Comparison of ENCODE assay signal across 8 mouse cellular contexts in genomic region chr14:30825476-30826131, GRCm38 (mm10). TPM values are rescaled to one million over a fixed set of nuclear protein-coding genes. Genes with fewer than 3 reads are reported as not detected.
DNase-seq lines count a peak whose midpoint lies in the region; ATAC-seq and TF ChIP-seq lines count a peak whose summit lies in the region.

Gene Tmem110, plus strand, starts transcription at chr14:30825590.

- DNase-seq in CD4-positive, CD25-positive, alpha-beta regulatory T cell, adult 2 months (ENCODE audit: low read depth, low spot score) = peak; percentile 90
- DNase-seq in fibroblast of lung, adult 2 months (ENCODE audit: low read depth) = peak; percentile 34
- DNase-seq in kidney, postnatal 25 days = peak; percentile 93 to 95
- DNase-seq in liver, embryonic 14.5 days (ENCODE audit: low read depth in 3 of 3, low spot score in 3 of 3) = peak; percentile 62 to 67 (median 66)
- peak; percentile 86 for DNase-seq in neural tube, embryonic 11.5 days (ENCODE audit: low spot score)
- peak; percentile 96 for DNase-seq in stomach, postnatal 0 days (ENCODE audit: low spot score)

- H3K4me3 ChIP-seq in brown adipose tissue, adult 24 weeks (ENCODE audit: insufficient read depth, low read depth, low read length) = peak within 1 kb of the TSS; percentile 66
- H3K4me3 ChIP-seq in heart, embryonic 14.5 days (ENCODE audit: control insufficient read depth in 1 of 2, insufficient read depth in 1 of 2, low read depth in 1 of 2, low read length in 2 of 2) = peak within 1 kb of the TSS; percentile 90
- H3K4me3 ChIP-seq in liver, embryonic 14.5 days (ENCODE audit: insufficient read depth in 1 of 2, low read depth in 2 of 2, low read length in 2 of 2) = peak within 1 kb of the TSS; percentile 81 to 85
- H3K4me3 ChIP-seq in neural tube, embryonic 11.5 days (ENCODE audit: low read depth, low read length) = peak within 1 kb of the TSS; percentile 82
- H3K4me3 ChIP-seq in stomach, postnatal 0 days (ENCODE audit: low read depth, low read length) = peak within 1 kb of the TSS; percentile 87

- peak within 1 kb of the TSS; percentile 87 for H3K4me2 ChIP-seq in heart, embryonic 14.5 days (ENCODE audit: low read length)
- peak within 1 kb of the TSS; percentile 81 for H3K4me2 ChIP-seq in liver, embryonic 14.5 days (ENCODE audit: low read depth)
- H3K4me2 ChIP-seq in neural tube, embryonic 11.5 days (ENCODE audit: low read depth) = peak within 1 kb of the TSS; percentile 78
- H3K4me2 ChIP-seq in stomach, postnatal 0 days (replicated peaks; ENCODE audit: low read depth) = peak within 1 kb of the TSS; percentile 80

- H3K4me1 ChIP-seq in brown adipose tissue, adult 24 weeks (ENCODE audit: control insufficient read depth, insufficient read depth, insufficient read length, low read length) = peaks cover 27% of the 10 kb centered on the region
- H3K4me1 ChIP-seq in heart, embryonic 14.5 days (ENCODE audit: control insufficient read depth in 2 of 2, insufficient read depth in 2 of 2, low read length in 2 of 2) = peaks cover 21 to 38% of the 10 kb centered on the region in 2 experiments
- H3K4me1 ChIP-seq in liver, embryonic 14.5 days (replicated peaks; ENCODE audit: control insufficient read depth in 2 of 2, insufficient read depth in 2 of 2, low read length in 1 of 2) = peaks cover 29 to 45% of the 10 kb centered on the region in 2 experiments
- H3K4me1 ChIP-seq in neural tube, embryonic 11.5 days (ENCODE audit: control insufficient read depth, insufficient read depth, low read length) = peaks cover 17% of the 10 kb centered on the region
- peaks cover 6% of the 10 kb centered on the region; the same call in 1 of the 2 replicates for H3K4me1 ChIP-seq in stomach, postnatal 0 days (replicated peaks; ENCODE audit: control insufficient read depth, insufficient read depth)

- WGBS in heart, embryonic 14.5 days = under 1% methylated on average over 57 of the region's 68 CpGs
- under 1% methylated on average over 66 of the region's 68 CpGs for WGBS in liver, embryonic 14.5 days (ENCODE audit: insufficient replicate concordance)
- WGBS in neural tube, embryonic 11.5 days = under 1% methylated on average over 59 of the region's 68 CpGs
- 1% methylated on average over 52 of the region's 68 CpGs for WGBS in stomach, postnatal 0 days

- H3K9ac ChIP-seq in heart, embryonic 14.5 days (ENCODE audit: low read length) = peak within 1 kb of the TSS; percentile 85
- peak within 1 kb of the TSS; percentile 78 for H3K9ac ChIP-seq in liver, embryonic 14.5 days (replicated peaks)
- peak within 1 kb of the TSS; percentile 91 for H3K9ac ChIP-seq in neural tube, embryonic 11.5 days (ENCODE audit: low read length)
- H3K9ac ChIP-seq in stomach, postnatal 0 days (ENCODE audit: low read length) = peak within 1 kb of the TSS; percentile 83

- no peaks in the 10 kb centered on the region for H3K36me3 ChIP-seq in heart, embryonic 14.5 days (ENCODE audit: control insufficient read depth, insufficient read depth, low read length)
- H3K36me3 ChIP-seq in liver, embryonic 14.5 days (replicated peaks; ENCODE audit: control insufficient read depth, insufficient read depth, low read depth) = no peaks in the 10 kb centered on the region
- no peaks in the 10 kb centered on the region for H3K36me3 ChIP-seq in neural tube, embryonic 11.5 days (ENCODE audit: control insufficient read depth, insufficient read depth, low read length)
- no peaks in the 10 kb centered on the region for H3K36me3 ChIP-seq in stomach, postnatal 0 days (ENCODE audit: control insufficient read depth, insufficient read depth, low read length)

- no peaks in the 10 kb centered on the region for H3K9me3 ChIP-seq in heart, embryonic 14.5 days (ENCODE audit: control insufficient read depth, low read length)
- no peaks in the 10 kb centered on the region for H3K9me3 ChIP-seq in liver, embryonic 14.5 days (ENCODE audit: control insufficient read depth, low read length)
- H3K9me3 ChIP-seq in neural tube, embryonic 11.5 days (ENCODE audit: control insufficient read depth, low read length) = no peaks in the 10 kb centered on the region
- H3K9me3 ChIP-seq in stomach, postnatal 0 days (ENCODE audit: control insufficient read depth, low read length) = no peaks in the 10 kb centered on the region

- H3K27me3 ChIP-seq in heart, embryonic 14.5 days (ENCODE audit: control insufficient read depth, insufficient read depth, low read length) = no peaks in the 10 kb centered on the region
- H3K27me3 ChIP-seq in liver, embryonic 14.5 days (ENCODE audit: control insufficient read depth, insufficient read depth, low read length) = no peaks in the 10 kb centered on the region
- H3K27me3 ChIP-seq in neural tube, embryonic 11.5 days (ENCODE audit: control insufficient read depth, insufficient read depth, low read length) = no peaks in the 10 kb centered on the region
- H3K27me3 ChIP-seq in stomach, postnatal 0 days (ENCODE audit: control insufficient read depth, insufficient read depth, low read length) = no peaks in the 10 kb centered on the region

- peak; percentile 37 for TF ChIP-seq CTCF in liver, embryonic 14.5 days (IDR thresholded peaks at IDR 0.05; ENCODE audit: low read depth)
- TF ChIP-seq CTCF in stomach, postnatal 0 days (IDR thresholded peaks at IDR 0.05; ENCODE audit: low read depth) = peak; percentile 55

- no peak for TF ChIP-seq EP300 in liver, embryonic 14.5 days (IDR thresholded peaks at IDR 0.05; ENCODE audit: low read depth)
- TF ChIP-seq EP300 in stomach, postnatal 0 days (optimal IDR thresholded peaks at IDR 0.05) = no peak

- peak within 1 kb of the TSS; percentile 77 for H3K27ac ChIP-seq in brown adipose tissue, adult 24 weeks (replicated peaks; ENCODE audit: low read depth, low read length)
- H3K27ac ChIP-seq in heart, embryonic 14.5 days (replicated peaks in 1 of 2; ENCODE audit: control insufficient read depth in 1 of 2, insufficient read depth in 1 of 2, low read depth in 2 of 2, low read length in 2 of 2) = peak within 1 kb of the TSS; percentile 24 to 46; a peak in 2 of 4 replicates
- H3K27ac ChIP-seq in liver, embryonic 14.5 days = no peak within 1 kb of the TSS
- peak within 1 kb of the TSS; percentile 75; the same call in 1 of the 2 replicates for H3K27ac ChIP-seq in neural tube, embryonic 11.5 days (ENCODE audit: low read depth, low read length)
- H3K27ac ChIP-seq in stomach, postnatal 0 days (replicated peaks) = peak within 1 kb of the TSS; percentile 74

- ATAC-seq in heart, embryonic 14.5 days (ENCODE audit: insufficient number of reproducible peaks, insufficient read depth, low FRiP score, low read depth) = peak; percentile 88
- peak; percentile 83 for ATAC-seq in liver, embryonic 14.5 days (ENCODE audit: insufficient read depth)
- ATAC-seq in neural tube, embryonic 11.5 days (ENCODE audit: insufficient read depth, low FRiP score, low TSS enrichment) = peak; percentile 95
- ATAC-seq in stomach, postnatal 0 days (ENCODE audit: low FRiP score, low TSS enrichment) = peak; percentile 95

RNA-seq across cellular contexts. Expression of gene Tmem110, which starts in this region (rescaled TPM):
- polyA plus RNA-seq in brown adipose tissue, adult 24 weeks (2012; ENCODE audit: insufficient read depth, insufficient read length, missing spikeins) = 37.1 and 40.5 TPM in 2 replicates
- polyA plus RNA-seq in heart, embryonic 14.5 days (2014; fragmentation: Nextera tagmentation; extraction: Ambion mirVana) = 15.4 and 16.3 TPM in 2 replicates
- 3.5 and 6.2 TPM in 2 replicates for polyA plus RNA-seq in liver, embryonic 14.5 days (2012; rRNA removed)
- 8.2 and 11.0 TPM in 2 replicates for polyA plus RNA-seq in liver, embryonic 14.5 days (2014; fragmentation: Nextera tagmentation; extraction: Ambion mirVana)
- 26.7 and 31.2 TPM in 2 replicates for polyA plus RNA-seq in neural tube, embryonic 11.5 days (2014; fragmentation: Nextera tagmentation; extraction: Ambion mirVana)
- polyA plus RNA-seq in stomach, postnatal 0 days (2015; fragmentation: Nextera tagmentation; extraction: Ambion mirVana) = 22.2 and 24.0 TPM in 2 replicates

Comparison
In these comparisons a context has a peak if more than half of its experiments do, and no peak if none do; other contexts are left out.
1. DNase-seq: peak in every context shown above with its lines; median percentile 96 in stomach, postnatal 0 days; 94 in kidney, postnatal 25 days; 90 in CD4-positive, CD25-positive, alpha-beta regulatory T cell, adult 2 months; 86 in neural tube, embryonic 11.5 days; 66 in liver, embryonic 14.5 days; 34 in fibroblast of lung, adult 2 months.